Mouse (Mus musculus) stomach, embryonic 14.5 days (tissue): Measurements from ENCODE around the gene Pkd2. TPM values are rescaled to one million over a fixed set of nuclear protein-coding genes. Genes with fewer than 3 reads are reported as not detected.

Experiments
- ATAC-seq: fragments of 200-750 bp; cut with Nextera tagmentation; 2 replicates; pipeline ENCODE4 v1.8.0; 2017; ENCODE audit warnings: low read depth, moderate TSS enrichment; ENCODE audit not compliant: insufficient number of reproducible peaks, insufficient read depth, low FRiP score
- H3K27ac ChIP-seq: fragments of 300-500 bp; sonication (generic); 2 replicates; pipeline ENCODE4 v1.5.1; 2014; ENCODE audit warnings: mild to moderate bottlenecking, low read length, moderate library complexity, mixed read lengths
- H3K27me3 ChIP-seq: fragments of 300-500 bp; sonication (generic); 2 replicates; pipeline ENCODE4 v1.6.1; 2014; ENCODE audit warnings: low read length, control low read depth, mixed read lengths; ENCODE audit not compliant: control insufficient read depth, insufficient read depth
- H3K36me3 ChIP-seq: fragments of 300-500 bp; sonication (generic); 2 replicates; pipeline ENCODE4 v1.6.1; 2014; ENCODE audit warnings: mild to moderate bottlenecking, control low read depth, low read length, moderate library complexity, mixed read lengths; ENCODE audit not compliant: control insufficient read depth, insufficient read depth
- H3K4me1 ChIP-seq: fragments of 300-500 bp; sonication (generic); 2 replicates; pipeline ENCODE4 v1.6.1; 2014; ENCODE audit warnings: low read length, control low read depth, mixed read lengths; ENCODE audit not compliant: control insufficient read depth, insufficient read depth
- H3K4me2 ChIP-seq: fragments of 300-500 bp; sonication (generic); replicated peaks from 2 replicates; pipeline ENCODE4 v1.6.1; 2014; ENCODE audit warnings: low read depth, low read length, control low read depth
- H3K4me3 ChIP-seq: fragments of 300-500 bp; sonication (generic); 2 replicates; pipeline ENCODE4 v1.5.1; 2014; ENCODE audit warnings: low read depth, low read length, control low read depth
- H3K9ac ChIP-seq: fragments of 300-500 bp; sonication (generic); replicated peaks from 2 replicates; pipeline ENCODE4 v1.6.1; 2014; ENCODE audit warnings: low read depth, mild to moderate bottlenecking, control low read depth, low read length, moderate library complexity, mixed read lengths
- H3K9me3 ChIP-seq: fragments of 300-500 bp; sonication (generic); 2 replicates; pipeline ENCODE4 v1.6.1; 2016; ENCODE audit warnings: low read depth, low read length, control low read depth; ENCODE audit not compliant: control insufficient read depth
- WGBS: fragments of 180-500 bp; shearing (Covaris S2); extraction: QIAGEN DNeasy Blood & Tissue Kit; methylation state at CpG from one replicate; pipeline ENCODE4 v1.1.7; 2014; 5-methylcytosine and 5-hydroxymethylcytosine counted together
- polyA plus RNA-seq: library from polyadenylated mRNA; unstranded; fragments of >200 nt; fragmentation: Nextera tagmentation; extraction: Ambion mirVana; gene quantifications from 2 replicates; pipeline ENCODE4 v1.2.1, GENCODE M21; 2014

Gene Pkd2
- polyA plus RNA-seq, 1 experiment from 2014 or later = 29.2 TPM

DNA sequence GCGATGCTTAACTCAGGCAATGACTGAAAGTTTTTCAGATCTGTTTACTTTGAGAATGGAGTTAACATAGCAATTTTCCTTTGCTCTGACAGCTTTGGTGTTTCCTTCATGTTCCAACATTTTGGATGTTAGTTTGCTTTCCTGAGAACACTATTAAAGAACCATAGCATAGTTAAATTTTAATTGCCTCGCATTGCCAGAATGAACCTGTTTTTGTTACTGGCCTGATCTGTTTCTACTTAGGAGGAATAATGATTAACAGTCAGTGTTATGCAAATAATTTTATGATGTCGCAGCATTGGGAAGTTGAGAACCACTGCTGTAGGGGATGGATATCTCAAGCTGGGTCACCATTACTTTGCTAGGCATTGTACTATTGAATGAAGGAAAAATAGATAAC is 52.0 kb downstream of the Pkd2 start:
- no peak overlapping the region for H3K4me3 ChIP-seq
- H3K27me3 ChIP-seq = no peaks in the 10 kb centered on the region
- peaks cover 8% of the 10 kb centered on the region for H3K4me1 ChIP-seq
- peaks cover 3% of the 10 kb centered on the region; the same call in 1 of the 2 replicates for H3K36me3 ChIP-seq
- WGBS = 90% methylated on average over 3 of the region's 3 CpGs
- H3K27ac ChIP-seq = no peak overlapping the region
- H3K9ac ChIP-seq = no peak overlapping the region
- no peak overlapping the region for H3K4me2 ChIP-seq
- no peak for ATAC-seq
- peaks cover 9% of the 10 kb centered on the region; the same call in 1 of the 2 replicates for H3K9me3 ChIP-seq

DNA sequence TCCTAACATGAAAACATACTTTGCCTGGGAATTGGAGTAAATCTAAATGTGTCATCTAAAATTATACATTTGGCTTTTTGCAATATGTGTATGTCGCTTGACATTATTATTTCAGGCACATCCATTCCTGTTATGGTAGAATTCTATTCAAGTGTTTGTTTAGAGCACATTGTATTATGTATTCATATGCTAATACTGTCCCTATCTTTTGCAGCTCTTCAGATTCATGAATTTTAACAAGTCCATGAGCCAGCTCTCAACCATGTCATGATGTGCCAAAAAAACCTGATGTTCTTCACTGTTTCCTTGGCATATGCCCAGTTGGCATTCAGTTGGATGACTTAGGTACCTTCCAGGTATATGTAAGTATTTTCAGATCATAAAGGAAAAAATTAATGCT is 79.4 kb downstream of the Pkd2 start:
- ATAC-seq = no peak
- 96% methylated on average over 1 of the region's 1 CpGs for WGBS
- H3K9me3 ChIP-seq = no peaks in the 10 kb centered on the region
- H3K4me3 ChIP-seq = no peak overlapping the region
- no peak overlapping the region for H3K27ac ChIP-seq
- no peaks in the 10 kb centered on the region for H3K27me3 ChIP-seq
- H3K4me1 ChIP-seq = no peaks in the 10 kb centered on the region
- H3K9ac ChIP-seq = no peak overlapping the region
- H3K4me2 ChIP-seq = no peak overlapping the region
- peaks cover 20% of the 10 kb centered on the region for H3K36me3 ChIP-seq

DNA sequence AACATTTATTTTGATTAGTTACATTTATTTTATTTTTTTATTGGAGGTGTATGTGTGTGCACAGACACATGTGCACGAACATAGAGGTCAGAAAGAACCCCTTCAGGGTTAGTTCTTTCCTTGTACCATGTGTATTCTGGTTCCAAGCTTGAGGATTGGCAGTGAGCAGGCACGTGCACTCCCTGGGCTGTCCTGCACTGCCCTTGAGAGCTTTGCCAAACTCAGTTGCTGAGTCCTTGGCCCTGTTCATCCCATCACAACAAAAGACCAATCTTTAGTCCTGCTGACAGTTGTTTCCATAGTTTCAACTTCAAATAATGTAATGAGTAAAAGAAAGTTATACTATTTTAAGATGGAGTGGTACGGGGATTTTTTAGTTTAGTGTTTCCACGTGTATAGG is 80.1 kb downstream of the Pkd2 start:
- Histone ChIP-seq H3K36me3 (peaks cover 20% of the 10 kb centered on the region), H3K4me2 (no peak overlapping the region), H3K9me3 (no peaks in the 10 kb centered on the region), H3K27me3 (no peaks in the 10 kb centered on the region), H3K27ac (no peak overlapping the region), H3K4me3 (no peak overlapping the region), H3K4me1 (no peaks in the 10 kb centered on the region), H3K9ac (no peak overlapping the region)
- ATAC-seq = no peak
- WGBS = 92% methylated on average over 4 of the region's 4 CpGs

Other genes starting within 250 kb of the Pkd2 start
- gene Ibsp, start 160.3 kb upstream of the Pkd2 start, polyA plus RNA-seq = 0.12 and 0.15 TPM in 2 replicates
- gene Mepe, start 134.1 kb upstream of the Pkd2 start, polyA plus RNA-seq = not detected in 2 replicates
- gene Spp1, start 24.3 kb upstream of the Pkd2 start, polyA plus RNA-seq = 8.2 and 78.1 TPM in 2 replicates
- 16.6 and 17.2 TPM in 2 replicates for gene BC005561, start 48.9 kb downstream of the Pkd2 start, polyA plus RNA-seq